Mouse (Mus musculus): ENCODE data around the gene Cuedc1.
"Not testable (repeated sequence)": the region's sequence is repeated elsewhere in the genome, so short reads cannot be mapped to it uniquely, and the experiment has no call there.

Gene Cuedc1

DNA sequence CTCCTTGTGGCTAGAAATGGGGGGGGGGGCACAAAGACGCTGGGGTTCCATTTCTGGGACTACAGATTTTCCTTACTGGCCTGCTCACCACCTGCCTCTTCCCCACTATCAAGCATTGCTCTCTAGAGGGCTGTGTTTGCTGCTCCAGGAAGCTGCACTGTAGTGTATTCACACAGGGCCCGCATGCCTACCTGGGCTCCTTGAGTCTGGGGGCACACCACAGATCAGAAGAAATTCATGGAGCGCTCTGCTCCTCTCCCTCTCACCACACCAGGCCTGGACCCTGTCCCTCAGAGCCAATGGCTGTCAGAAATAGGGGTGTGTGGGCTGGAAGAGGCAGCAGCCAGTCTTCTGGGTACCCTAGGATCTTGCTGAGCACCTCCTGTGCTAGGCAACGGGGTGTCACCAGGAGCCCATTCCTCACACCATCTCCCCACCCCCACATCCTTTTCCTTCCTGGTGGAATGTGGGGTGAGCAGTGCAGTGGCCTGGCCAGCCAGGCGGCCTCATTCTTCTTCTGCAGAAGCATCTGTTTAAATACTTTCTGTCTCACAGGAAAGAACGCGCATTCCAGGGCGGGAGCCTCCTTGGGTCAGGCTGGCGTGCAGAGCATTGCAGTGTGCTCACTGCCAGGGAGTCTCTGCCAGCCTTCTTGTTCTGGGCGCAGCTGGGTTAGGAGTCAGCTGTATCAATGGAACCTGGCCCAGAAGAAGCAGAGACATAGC is 74.9 kb downstream of the Cuedc1 start:
- no peak for DNase-seq (ENCODE audit: low spot score in 2 of 2)

DNA sequence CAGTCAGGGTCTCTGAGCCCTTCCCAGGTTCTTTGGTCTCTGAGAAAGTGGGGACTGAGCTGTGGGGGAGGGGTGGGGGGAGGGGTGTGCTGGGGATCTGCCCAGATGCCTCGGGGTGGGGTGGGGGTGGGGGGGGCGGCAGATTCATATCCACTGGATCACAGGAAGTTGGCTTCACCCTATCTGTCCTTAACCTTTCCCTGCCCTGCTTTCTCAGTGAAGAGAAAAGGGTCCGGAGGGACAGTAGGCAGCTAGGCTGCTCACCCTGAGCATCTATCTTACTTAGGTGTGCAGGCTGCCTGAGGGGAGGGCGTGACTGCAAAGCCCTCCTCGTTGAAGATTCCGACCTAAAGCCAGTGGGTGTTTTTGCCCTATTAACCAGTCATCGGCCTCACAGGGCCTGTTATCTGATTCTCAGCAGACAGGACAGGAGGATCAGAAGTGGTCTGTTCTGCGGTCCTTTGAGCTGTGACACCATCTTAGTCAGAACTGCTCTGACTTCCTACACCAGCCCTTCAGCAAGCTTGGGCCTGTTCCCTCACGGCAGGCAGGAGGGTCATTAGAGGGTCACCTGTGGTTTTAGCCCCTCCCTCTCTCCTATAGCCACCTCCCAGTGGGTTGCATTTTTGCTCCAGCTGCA is 75.6 kb downstream of the Cuedc1 start:
- DNase-seq (ENCODE audit: low spot score in 2 of 2) = no peak

DNA sequence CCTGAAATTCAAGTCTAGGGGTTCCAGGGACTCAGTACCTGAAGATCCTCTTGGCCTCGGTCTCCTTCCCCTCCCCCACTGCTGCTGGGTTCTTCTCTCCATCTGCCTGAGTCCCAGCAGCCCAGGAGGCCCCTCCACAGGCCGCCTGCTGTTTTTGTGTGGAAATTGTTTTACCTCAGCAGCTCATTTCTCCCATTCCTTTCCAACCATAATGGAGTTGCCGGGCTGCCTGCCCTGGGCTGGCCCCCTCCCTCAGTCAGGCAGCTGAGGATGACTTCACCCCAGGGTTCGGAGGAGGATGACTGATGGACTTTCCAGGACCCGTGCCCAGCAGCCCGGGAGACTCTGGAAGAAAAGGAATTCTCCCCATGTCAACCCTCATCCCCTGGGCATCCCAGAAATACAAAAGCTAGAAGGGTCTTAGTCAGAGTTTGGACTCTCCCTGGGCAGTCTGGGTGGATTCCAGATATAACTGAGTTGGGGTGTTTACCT is 82.7 kb downstream of the Cuedc1 start:
- no peak for DNase-seq (ENCODE audit: low spot score in 2 of 2)

DNA sequence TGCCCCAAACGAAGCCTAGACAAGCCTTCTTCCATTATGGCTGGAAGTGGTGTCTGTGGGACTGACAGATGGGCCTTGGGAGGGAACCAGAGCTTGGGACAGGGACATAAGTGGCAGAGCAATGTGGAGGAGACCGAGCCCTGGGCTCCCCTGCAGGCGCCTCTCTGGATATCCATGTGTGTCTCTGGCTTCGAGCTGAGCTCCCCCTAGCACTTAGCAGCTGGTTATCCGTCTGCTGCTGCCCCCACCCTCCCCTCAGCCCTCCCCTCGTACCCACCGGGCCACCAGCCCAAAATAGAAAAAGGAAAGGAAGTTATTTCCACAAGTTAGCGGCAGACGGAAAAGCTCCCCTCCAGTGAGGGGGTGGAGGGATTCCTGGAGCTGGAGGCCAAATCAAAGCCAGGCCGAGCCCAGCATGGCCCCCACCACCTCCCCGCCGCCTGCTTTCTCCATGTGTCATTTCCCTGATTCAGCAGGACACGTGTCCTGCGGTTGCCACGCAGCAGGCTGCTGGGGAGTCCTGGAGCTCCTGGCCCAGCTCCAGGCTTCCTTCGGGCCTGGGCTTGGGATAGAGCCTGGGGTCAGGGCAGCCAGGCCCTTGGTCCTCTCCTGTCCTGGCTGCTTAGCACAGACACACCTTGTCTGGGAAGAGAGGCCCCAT is 83.2 kb downstream of the Cuedc1 start:
- DNase-seq (ENCODE audit: low spot score in 2 of 2) = peak in 1 of 2 experiments; percentile 33

DNA sequence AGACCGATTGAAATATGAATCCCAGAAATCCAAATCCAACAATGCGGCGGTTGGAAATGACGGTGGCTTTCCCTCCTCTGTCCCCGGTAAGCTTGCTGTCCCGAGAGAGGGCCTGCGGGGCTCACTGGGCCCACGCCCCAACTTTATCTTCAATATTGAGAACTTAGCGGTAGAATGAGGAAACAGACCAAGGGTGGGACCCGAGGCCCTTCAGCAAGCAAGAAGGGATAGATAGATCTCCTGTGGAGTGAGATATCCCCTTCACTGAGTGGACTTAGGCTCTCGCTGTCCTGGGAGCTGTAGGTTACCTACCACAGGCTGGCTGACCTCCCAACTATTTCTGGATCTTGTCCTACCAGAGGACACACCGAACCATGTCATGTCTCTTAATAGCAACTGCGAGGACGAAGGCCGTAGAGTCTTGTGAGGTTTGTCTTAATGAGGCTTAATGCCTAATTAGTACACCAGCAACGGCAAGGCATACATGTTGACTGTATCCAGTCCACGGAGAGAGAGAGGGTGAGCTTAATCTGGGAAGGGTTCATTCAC is 86.8 kb downstream of the Cuedc1 start:
- DNase-seq (ENCODE audit: low spot score in 2 of 2) = no peak

DNA sequence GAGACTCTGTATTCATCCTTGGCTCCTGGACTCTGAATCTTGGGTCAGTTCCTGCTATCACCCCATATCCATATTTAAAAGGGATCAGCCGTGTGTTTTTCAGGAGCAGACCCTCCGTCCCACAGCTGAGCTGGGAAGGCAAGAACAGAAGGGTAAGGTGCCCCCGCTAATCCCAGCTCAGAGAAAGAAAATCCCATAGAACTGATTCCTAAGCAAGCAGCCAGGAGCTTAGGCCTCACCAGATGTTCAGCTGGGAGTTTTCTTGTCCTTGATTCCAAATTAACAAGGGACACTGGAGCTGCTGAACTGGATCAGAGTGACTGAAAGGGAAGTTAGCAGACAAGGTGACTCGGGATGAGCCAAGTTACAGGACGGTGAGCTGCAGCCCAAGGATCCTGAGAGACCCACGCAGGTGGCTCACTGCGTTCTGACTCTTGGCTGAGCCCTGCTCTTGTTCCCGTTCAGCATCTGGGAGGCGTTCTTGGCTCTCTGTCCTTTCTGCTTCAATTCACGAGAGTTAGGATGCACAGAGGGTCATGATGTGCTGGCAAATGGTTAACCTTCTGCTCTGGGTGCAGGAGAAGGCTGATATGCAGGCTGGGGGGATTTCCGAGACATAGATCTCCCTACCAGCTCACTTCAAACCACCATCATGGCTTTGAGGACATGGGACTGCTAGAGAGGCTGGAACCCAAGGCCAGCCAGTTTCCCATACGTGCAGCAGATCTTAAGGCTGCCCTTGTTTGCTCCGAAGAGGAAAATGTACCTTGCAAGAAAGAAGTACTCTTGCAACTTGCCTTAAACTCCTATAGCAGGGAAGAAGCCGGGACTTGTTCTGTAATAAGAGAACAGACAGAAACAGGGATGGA is 88.5 kb downstream of the Cuedc1 start:
- DNase-seq (ENCODE audit: low spot score in 2 of 2) = no peak

DNA sequence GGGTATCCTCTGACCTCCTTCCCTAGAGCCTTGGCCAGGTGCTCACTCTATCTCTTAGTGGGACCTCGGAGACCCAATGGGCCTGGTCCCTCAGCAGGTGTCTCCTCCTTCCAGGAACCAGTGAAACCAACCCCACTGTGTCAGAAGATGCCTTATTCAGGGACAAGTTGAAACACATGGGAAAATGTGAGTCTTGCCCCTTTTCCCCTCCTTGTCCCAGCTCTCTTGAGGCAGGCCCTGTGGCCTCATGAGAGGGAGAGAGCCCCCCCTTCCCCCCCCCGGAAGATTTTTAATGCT is 89.0 kb downstream of the Cuedc1 start:
- no peak for DNase-seq (ENCODE audit: low spot score in 2 of 2)

DNA sequence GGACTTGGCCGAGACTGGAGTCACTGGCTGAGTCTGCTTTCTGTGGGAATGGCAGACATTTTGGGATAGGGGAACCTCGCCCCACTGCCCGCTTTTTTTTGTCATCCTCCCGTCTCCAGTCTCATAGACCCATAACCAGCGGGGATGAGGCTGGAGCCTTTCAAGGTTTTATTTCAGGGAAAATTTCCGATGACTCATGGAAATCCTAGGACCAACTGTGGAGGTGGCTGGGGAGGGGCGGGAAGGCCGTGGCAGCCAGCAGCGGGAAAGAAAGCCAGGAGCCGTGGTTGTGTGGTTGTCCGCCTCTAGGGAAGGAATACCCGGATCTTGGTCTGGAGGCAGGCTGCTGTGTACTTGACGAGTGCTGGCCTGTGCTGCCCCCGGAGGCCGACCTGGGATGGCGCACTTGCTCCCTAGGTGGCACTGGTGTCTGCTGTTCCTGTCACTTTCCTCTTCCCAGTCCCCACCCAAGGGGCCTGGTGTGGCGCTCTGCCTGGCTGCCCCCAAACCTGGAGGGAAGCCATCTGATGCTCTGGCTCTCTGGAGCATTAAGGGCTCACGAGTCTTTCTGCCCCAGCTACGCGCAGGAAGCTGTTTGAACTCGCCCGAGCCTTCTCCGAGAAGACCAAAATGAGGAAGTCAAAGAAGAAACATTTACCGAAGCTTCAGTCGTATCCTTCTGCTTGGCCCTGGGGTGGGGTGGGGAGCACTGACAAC is 89.7 kb downstream of the Cuedc1 start:
- DNase-seq (ENCODE audit: low spot score in 2 of 2) = peak; percentile 72 to 81

DNA sequence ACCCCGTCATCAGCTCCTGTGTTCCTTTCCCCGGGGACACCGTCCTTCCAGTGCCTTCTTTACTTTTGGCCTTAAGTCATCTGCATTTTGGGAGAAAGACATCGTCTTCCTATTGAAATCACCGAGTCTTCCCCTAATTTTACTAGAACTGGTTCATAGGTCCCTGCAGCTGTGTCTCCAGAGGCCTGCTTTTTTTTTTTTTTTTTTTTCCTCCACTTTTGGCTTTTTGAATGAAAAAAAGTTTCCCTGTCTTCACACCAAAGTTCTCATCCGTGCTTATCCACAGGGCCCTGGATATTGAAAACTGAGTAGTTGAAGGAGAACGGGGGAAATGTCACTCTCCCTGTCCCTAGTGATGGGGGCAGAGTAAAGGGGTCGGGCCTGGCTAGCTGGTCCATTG is 90.4 kb downstream of the Cuedc1 start:
- DNase-seq (ENCODE audit: low spot score in 2 of 2) = no peak

DNA sequence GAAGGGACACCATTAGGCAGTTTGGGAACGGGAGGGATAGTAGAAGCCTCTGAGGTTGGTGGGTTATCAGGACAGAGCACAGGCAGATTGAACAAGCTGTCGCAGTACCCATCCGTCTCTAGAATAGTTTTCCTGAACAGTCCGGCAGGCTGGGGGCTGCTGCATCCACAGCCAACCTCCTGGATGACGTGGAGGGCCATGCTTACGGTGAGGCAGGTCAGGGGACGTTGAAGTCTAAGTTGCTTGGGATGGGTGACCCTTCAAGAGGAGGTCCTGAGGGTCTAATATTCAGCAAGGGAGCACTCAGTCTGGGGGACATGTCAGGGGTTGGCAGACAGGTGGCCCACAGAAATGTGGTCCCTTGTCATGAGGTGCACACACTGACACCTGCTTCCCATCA is 90.8 kb downstream of the Cuedc1 start:
- DNase-seq (ENCODE audit: low spot score in 2 of 2) = no peak

DNA sequence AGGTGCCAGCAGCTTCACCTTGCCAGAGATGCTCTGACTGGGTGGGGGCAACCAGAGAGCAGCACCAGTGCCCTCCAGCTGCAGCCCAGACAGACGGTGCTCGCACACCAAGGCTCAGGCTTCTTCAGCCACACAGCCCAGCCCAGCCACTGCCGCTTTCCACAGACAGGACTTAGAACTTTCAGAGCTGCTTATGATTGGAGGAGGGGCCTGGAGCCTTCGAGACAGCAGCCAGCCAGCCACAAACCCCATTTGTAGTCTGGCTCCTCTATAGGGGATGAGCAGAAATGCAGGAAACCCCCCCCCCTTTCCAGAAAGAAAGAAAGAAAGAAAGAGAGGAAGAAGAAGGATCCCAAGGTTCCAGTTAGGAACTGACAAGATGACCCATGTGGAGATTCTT is 94.7 kb downstream of the Cuedc1 start:
- DNase-seq (ENCODE audit: low spot score in 2 of 2) = no peak

DNA sequence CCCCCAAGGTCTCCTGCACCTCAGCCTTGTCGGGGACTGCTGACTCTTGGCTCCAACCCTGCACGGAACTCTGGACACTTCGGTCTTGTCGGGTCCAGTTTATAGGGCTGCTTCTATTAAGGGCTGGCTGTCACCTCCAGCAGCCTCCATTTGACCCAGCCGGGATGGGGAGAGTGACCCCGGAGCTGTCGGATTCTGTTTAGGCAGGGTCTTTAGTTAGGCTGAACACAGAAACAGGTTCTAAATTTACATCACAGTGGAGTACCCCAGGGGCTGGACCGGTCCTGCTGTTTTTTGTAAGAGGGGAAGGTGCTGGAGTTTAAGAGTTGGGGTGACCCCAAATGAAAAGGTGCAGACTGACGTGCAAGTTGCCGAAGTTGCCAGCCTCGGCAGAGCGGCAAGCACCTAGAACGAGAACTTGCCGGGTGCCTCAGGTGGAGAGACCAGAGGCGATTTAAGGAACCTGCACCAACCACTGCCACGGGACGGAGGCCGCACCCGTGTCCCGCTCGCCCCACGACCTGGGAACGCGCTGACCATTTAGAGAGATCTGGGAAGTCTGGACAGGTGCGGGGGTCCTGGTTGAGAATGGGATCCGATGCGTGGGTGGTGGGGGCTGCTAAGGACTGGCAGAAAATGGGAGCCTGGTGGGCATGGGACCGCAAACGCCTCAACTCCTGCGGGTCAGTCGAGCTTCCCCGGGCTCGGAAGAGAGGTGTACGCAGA is 95.4 kb downstream of the Cuedc1 start:
- no peak for DNase-seq (ENCODE audit: low spot score in 2 of 2)

DNA sequence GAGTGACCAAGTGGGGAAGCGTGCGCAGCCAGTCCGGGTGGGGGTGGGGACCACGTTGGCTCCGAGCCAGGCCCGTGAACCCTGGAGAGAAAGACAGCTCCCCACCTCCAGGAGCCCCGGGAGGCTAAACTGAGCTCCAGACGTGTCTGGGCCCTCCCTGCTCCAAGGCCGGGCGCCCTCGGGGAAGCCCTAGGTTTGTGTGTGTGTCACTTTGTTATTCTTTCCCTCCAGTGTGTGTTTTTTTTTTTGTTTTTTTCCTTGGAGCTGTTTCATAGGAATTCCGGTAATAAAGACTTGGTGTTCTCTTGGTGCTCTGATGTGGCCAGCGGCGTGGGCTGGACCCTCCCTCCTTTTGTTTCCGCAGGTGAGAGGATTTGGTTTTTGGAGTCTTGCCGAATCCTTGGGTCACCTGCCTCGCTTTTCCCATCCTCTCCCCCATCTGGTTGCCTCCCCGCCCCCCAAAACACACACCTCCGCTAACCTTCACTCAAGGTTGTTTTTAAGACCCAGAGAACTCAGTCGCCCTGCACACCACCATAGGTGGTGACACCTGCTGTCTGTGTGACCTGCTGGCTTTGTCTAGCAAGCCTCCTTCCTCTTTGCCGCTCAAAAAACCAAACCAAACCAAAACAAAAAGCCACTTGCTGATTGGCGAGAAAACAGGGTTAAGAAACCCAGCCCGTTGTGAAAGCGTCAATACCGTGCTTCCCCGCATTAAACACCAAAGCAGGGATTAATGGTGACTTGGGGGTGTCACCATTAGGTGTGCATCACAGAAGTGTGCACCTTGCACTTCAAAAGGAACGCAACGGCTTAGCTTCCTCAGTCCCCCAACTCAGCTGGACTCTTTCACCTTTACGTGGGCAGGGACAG is 96.2 kb downstream of the Cuedc1 start:
- DNase-seq (ENCODE audit: low spot score in 2 of 2) = no peak

DNA sequence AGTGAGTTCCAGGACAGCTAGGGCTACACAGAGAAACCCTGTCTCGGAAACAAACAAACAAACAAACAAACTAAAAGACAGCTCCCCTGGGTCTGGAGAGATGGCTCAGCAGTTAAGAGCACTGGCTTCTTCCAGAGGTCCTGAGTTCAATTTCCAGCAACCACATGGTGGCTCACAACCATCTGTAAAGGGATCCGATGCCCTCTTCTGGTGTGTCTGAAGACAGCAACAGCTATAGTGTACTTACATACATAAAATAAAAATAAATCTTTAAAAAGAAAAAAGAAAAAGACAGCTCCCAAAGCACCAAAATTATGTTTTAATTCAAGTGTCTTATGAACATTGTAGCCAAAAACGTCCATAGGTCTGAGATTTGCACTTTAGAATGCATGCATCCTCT is 97.8 kb downstream of the Cuedc1 start:
- DNase-seq (ENCODE audit: low spot score in 2 of 2) = not testable (repeated sequence)

DNA sequence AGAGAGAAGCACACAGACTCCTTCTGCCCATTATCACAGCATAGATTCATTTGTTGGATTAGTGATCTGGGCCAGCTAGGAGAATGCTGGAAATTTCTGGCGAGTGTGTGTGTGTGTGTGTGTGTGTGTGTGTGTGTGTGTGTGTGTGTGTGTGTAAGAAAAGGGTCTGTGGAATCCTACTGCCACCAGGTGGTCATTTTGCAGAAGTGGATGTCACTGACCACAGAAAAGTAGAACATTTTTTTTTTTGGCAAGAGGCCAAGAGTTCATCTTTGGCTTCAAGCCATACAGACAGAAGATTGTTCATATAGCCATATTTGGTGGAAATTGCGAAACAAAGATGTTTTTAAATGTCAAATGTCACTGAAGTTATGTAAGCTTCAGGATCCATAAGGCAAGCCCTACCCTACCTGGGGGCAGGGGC is 99.3 kb downstream of the Cuedc1 start:
- DNase-seq (ENCODE audit: low spot score in 2 of 2) = peak in 1 of 2 experiments; percentile 26

DNA sequence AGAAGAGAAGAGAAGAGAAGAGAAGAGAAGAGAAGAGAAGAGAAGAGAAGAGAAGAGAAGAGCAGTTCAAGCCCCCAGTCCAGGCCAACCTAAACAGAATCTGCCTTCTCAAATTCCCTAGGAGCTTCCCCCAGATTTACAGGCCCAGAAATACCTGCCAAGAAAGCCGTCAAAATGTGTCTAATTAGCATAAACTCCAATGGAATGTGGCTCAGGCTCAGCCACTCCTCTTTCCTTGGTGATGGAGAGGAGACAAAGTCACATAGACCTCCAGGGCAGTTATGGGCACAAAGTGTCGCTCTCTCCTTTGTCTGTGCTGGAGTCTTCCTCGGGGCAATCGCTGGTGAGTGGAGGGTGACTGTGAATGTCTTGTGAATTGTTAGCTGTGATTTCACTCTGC is 100.4 kb downstream of the Cuedc1 start:
- DNase-seq (ENCODE audit: low spot score in 2 of 2) = no peak

DNA sequence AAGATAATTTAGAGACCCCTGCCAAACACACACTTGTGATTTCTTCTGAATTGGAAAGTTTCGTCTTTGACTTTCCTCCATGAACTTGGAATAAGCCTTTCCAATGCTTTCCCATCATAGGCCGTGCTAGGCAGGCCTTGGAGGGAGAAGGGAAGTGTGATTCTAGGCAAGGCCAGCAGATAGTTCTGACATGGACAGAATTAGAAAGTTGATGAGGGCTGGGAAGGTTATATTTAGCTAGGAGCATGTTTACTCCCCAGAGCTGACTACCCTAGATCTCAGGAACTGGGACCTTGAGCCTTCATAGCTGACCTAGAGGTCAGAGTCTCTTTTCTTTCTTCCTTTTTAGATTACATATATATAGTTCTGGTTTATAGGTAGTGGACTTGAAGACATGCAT is 103.3 kb downstream of the Cuedc1 start:
- DNase-seq (ENCODE audit: low spot score in 2 of 2) = no peak

DNA sequence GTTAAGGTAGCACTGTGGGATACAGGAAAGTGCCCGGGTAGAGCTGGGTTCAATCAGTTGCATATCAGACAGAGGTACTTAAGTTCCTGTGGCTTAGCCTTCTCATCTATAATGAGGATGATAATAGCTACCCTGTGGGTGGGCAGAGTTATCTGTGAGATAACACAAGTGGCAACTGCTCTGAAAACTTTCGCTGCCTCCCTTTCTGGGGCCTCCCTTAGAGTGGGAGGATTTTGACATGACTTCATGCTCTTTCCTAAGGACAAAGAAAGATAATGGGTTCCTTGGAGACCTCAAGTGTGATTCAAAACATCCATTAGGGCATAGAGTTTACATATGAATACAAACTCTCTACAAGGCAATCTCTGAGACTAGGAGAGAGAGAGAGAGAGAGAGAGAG is 104.2 kb downstream of the Cuedc1 start:
- DNase-seq (ENCODE audit: low spot score in 2 of 2) = no peak

DNA sequence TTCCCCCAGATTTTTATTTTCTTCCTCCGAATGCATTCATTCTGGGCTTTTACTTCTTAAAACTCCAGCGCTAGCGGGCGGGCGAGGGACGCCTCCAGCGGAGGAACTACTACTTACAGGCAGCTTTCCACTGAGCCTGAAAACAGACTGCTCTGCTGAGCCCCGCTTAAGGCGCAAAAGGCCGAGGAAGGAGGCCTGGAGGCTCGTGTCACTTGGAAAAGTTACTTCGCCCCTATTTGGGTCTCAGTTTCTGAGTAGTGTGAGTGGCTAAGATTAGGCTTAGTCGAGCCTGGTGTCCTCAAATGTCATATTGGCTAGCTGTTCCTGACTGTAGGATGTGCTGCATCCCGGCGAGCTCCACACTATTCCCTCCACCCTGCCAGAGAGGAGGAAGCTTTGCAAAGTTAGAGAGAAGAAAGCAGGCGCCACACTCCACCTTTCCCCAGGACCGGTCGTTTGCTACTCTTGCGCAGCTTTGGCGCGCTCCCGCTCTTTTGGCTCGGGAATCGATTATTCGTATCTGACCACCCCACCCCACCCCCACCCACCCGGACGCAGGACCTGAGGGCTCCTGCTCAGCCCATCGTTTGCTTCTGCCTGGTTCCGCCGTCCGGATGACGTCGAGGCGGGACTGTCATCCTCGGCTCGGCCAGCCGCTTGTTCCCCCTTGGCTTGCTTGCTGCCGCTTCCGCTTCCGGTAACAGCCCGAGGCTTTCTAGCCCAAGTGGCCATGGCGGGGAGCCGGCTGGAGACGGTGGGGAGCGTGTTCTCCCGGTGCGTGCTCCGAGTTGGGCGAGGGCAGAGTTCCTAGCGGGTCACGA is 106.1 kb downstream of the Cuedc1 start, which contains the start of gene Mrps23:
TSS of gene Mrps23 (plus strand) at position 677 of the 821 bp plus-strand sequence.
- DNase-seq (ENCODE audit: low spot score in 2 of 2) = peak; percentile 90 to 93

Measured in right cerebral cortex, postnatal 36 days (tissue).